Mouse (Mus musculus): ENCODE measurements at regions not wholly inside any gene's neighbourhood (a gene's known extent, or its start where the extent isn't known, plus 50 kb on each side); places are given as distances from the start of the nearest gene placed in this dataset.

- no peak for DNase-seq (ENCODE audit: low spot score)
Measured at GRCm38 (mm10) chr8:11909146-11909545, 68.9 kb downstream of the Tex29 start.

GRCm38 (mm10) chr8:11911639-11912450 is 71.6 kb downstream of the Tex29 start:
- no peak for DNase-seq (ENCODE audit: low spot score)

- no peak for DNase-seq (ENCODE audit: low spot score)
Measured at GRCm38 (mm10) chr8:11912451-11913128, 72.3 kb downstream of the Tex29 start.

- no peak for DNase-seq (ENCODE audit: low spot score)
Measured at GRCm38 (mm10) chr8:11913129-11913900, 73.0 kb downstream of the Tex29 start.

GRCm38 (mm10) chr8:11914131-11914530 is 73.9 kb downstream of the Tex29 start:
- no peak for DNase-seq (ENCODE audit: low spot score)

GRCm38 (mm10) chr8:11914681-11915474 is 74.6 kb downstream of the Tex29 start:
- no peak for DNase-seq (ENCODE audit: low spot score)

- no peak for DNase-seq (ENCODE audit: low spot score)
Measured at GRCm38 (mm10) chr8:11915721-11916120, 75.4 kb downstream of the Tex29 start.

- no peak for DNase-seq (ENCODE audit: low spot score)
Measured at GRCm38 (mm10) chr8:11919876-11920275, 79.6 kb downstream of the Tex29 start.

- no peak for DNase-seq (ENCODE audit: low spot score)
Measured at GRCm38 (mm10) chr8:11923115-11923514, 82.8 kb downstream of the Tex29 start.

- DNase-seq (ENCODE audit: low spot score) = peak; percentile 67
Measured at GRCm38 (mm10) chr8:11924165-11924564, 83.9 kb downstream of the Tex29 start.

GRCm38 (mm10) chr8:11942892-11943332 is 102.6 kb downstream of the Tex29 start:
- DNase-seq (ENCODE audit: low spot score) = peak; percentile 60

GRCm38 (mm10) chr8:11947766-11948165 is 107.5 kb downstream of the Tex29 start:
- DNase-seq (ENCODE audit: low spot score) = no peak

- DNase-seq (ENCODE audit: low spot score) = no peak
Measured at GRCm38 (mm10) chr8:11956268-11956667, 116.0 kb downstream of the Tex29 start.

- peak; percentile 52 for DNase-seq (ENCODE audit: low spot score)
Measured at GRCm38 (mm10) chr8:11957046-11957783, 116.9 kb downstream of the Tex29 start.

- DNase-seq (ENCODE audit: low spot score) = no peak
Measured at GRCm38 (mm10) chr8:11958176-11958575, 117.9 kb downstream of the Tex29 start.

- DNase-seq (ENCODE audit: low spot score) = peak; percentile 65
Measured at GRCm38 (mm10) chr8:11959466-11959865, 119.2 kb downstream of the Tex29 start.

- DNase-seq (ENCODE audit: low spot score) = no peak
Measured at GRCm38 (mm10) chr8:11963575-11963974, 123.3 kb downstream of the Tex29 start.

- no peak for DNase-seq (ENCODE audit: low spot score)
Measured at GRCm38 (mm10) chr8:11967670-11968069, 127.4 kb downstream of the Tex29 start.

GRCm38 (mm10) chr8:11970515-11970914 is 130.2 kb downstream of the Tex29 start:
- no peak for DNase-seq (ENCODE audit: low spot score)

- no peak for DNase-seq (ENCODE audit: low spot score)
Measured at GRCm38 (mm10) chr8:11973436-11973835, 133.2 kb downstream of the Tex29 start.

- DNase-seq (ENCODE audit: low spot score) = no peak
Measured at GRCm38 (mm10) chr8:11977121-11977520, 136.8 kb downstream of the Tex29 start.

Measured in adipocyte (in vitro differentiated cells).